Mouse (Mus musculus): ENCODE measurements at regions not wholly inside any gene's neighbourhood (a gene's known extent, or its start where the extent isn't known, plus 50 kb on each side); places are given as distances from the start of the nearest gene placed in this dataset.

DNA sequence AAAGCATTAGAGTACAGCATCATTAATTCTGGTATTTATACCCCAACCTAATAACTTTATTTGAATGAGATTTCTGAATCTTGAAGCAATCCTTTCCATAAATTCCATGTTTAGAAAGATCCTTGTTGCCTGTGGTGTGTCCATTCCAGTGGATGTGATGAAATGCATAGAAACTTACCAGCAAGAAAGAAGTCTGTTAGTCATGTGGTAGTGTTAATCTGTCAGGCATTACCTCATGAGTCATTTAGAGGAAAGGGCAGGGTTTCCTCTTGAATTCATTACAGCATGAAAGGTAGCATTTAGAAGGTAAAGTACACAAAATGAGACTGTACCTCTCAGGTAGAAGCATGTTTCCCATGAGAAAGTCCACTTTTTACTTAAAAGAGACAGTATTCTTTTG is 310.3 kb upstream of the N6amt1 start:
- TF ChIP-seq CTCF (IDR thresholded peaks at IDR 0.05; ENCODE audit: low read depth, low read length) (no peak), POLR2A (IDR thresholded peaks at IDR 0.05; ENCODE audit: extremely low read depth, insufficient read depth, low read length) (no peak)

All from liver, adult 2 months (tissue).